Mouse (Mus musculus): ENCODE results near the gene Cxcr4.

Gene Cxcr4

DNA sequence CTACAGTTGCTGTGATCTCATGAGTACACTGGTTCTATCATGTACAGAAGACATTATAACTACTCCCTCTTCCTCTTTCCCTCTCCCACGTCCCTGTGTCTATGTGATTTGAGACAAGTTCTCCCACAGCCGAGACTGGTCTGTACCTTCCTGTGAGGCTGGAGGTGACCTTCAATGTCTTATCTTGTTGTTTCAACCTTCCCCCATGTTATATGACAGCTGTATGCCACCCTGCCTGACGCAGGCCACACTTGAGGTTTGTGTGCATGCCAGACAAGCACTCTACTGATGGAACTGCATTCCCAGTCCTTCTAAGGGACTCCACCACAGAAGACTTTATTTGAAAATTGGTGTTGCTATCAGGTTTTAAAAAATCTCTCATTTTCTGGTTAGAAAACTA is 21.1 kb downstream of the Cxcr4 start:
- in situ Hi-C loops (cut with MseI, MboI) = no loop called here

DNA sequence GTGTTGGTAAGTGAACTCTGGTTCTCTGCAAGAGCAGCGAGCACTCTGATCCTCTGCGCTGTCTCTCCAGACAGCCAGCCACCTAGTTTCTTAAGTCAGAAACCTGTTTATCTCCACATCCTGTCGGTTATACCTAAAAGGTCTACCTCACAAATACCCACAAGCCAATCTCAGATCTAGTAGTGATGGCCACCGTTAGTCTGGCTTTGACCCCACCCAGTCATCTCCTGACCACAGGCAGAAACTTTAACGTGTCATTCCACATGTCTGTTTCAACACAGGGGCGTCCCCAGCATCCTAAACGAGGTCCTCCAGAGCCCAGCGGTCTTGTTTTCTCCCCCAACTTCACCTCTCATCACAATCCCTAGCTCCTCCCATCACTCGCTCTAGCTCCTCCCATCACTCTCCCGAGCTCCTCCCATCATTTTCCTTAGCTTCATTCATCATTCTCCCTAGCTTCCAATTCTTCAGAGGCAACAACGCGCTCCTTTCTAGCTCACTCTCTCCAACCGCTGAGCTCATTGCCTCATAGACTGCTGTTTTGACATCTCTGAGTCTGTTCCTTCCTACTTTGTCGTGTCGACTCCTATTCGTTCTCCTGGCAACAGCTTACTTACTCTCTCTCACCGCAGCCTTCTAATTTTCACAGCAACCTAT is 22.0 kb downstream of the Cxcr4 start:
- in situ Hi-C loops (cut with MseI, MboI) = no loop called here

DNA sequence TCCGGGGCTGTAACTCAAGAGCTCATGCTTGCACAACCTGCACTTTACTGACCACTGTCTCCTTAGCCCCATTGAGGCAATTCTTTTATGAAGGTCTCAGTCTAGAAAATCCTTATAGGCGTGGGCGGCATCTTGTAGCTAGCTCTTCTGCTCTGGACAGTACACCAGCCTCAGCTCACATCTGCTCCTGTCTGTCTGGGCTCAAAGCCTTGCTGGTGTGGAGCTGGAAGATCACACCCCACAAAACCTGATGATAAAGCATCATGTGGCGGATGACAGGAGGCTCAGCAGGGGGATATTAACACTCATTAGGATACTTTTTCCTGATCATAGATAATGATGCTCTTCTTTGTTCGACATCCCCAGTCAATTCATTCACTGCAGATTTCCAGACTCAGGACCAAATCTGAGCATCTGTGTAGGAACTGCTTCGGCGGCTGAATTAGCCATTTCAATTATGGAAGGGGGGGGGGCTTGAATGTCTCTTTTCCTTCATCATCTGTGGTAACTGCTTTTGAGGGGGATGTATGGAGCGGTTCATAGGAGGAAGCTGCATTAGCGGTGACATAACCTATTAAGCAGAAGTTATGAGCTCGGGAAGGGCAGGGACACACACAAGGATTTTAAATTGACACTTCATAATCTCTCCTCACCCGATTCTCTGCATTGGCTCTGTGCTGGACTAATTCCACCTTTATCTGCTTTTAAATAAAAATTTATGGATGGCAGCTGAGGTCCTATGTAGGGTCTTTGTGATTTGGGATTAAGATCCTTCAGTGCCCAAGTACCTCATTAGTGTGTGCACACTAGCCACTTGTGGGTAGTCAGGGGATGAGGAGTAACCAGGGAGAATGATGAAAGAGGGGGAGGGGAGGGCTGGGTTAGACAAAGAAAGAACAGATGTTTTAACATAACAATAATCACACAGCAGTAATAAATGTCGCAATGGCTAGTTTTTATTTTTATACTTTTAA is 24.6 kb downstream of the Cxcr4 start:
- in situ Hi-C loops (cut with MseI, MboI) = no loop called here

DNA sequence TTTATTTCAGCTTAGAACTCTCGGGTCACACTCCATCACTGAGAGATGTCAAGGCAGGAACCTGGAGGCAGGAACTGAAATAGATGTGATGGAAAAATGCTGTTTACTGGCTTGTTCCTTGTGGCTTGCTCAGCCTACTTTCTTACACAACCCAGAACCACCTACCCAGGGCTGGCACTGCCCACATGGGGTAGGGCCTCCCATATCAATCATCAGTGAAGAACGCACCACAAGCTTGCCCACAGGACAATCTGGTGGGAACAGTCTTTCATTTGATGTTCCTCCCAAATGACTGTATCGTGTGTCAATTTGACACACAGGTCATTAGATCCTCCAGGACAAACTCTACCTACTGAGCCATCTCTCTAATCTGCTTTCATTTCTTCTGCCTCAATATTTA is 28.2 kb downstream of the Cxcr4 start:
- in situ Hi-C loops (cut with MseI, MboI) = no loop called here

DNA sequence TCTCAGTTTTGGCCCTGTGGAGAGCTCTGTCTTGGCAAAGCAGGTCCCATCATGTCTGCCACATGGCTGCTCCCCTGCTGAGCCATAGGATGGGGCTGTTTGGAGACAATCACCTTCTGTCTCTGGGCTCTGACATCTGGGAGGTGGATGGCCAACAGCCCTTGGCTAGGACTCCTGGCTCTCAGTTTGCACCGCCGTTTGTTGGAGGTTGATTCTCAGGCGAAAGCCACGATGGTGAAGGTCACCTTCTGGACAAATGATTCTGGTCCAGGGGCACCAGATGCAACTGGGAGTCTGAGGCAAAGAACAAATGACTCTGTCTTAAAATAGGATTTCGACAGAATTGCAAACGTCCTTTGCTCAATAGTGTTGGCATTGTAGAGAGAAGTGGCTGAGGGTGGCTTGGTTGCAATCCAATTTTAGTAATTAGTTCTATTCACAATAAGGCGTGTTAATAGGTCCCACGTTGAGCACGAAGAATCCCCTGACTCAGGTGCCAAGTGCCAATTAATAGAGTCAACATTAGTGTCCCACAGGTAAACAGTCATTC is 30.7 kb downstream of the Cxcr4 start:
- in situ Hi-C loops (cut with MseI, MboI) = no loop called here

DNA sequence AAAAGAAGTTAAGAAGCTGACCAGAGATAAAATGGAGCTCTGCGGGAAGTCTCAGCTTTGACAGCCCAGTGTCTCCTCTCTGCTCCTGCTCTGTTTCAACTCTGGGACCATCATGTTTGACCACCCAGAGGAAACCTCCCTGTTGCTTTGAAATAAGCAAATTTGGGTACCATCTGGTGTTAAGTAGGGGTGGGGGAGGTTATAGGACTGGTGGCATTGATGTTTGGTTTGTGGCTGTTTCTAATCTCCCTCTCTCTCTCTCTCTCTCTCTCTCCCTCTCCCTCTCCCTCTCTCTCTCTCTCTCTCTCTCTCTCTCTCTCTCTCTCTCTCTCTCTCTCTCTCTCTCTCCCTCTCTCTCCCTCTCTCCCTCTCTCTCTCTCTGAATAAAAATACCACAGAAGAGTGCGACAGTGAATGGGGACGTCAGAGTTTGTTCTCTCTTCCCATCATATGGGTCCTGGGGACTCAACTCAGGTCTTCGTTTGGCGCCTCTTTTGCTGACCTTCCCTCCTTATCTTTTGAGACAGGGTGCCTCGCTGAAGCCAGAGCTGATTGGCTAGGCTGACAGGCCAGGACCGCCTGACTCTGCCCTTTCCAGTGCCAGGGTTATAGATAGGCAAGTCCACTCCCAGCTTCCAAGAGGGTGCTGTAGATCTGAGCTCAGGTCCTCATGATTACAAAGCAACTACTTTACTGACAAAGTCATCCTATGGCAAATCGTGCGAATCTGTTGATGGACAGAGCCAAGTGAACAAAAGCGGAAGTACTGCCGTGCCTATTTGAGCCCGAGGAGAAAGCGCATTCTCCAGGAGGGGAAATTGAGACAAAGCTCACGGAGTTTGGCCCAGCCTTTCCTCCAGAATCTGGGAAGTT is 31.4 kb downstream of the Cxcr4 start:
- in situ Hi-C loops (cut with MseI, MboI) = no loop called here

DNA sequence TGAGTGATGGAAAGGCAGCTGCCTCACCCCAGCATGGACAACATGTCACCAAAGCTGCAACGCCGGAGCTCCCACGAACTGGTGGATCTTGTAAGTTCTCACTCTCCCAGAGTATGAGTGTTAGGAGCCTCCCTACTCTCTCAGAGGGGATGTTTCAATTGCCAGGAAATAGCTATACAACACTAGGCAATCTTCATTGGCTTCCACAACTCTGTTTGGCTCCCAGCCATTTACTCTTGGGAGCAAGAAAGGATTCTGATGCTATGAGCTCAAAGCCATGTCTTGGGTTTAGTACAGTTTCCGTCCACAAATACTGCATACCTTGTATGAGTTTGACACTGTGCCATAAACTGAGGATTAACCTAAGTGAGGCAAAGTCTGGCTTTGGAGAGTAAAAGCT is 34.1 kb downstream of the Cxcr4 start:
- in situ Hi-C loops (cut with MseI, MboI) = no loop called here

DNA sequence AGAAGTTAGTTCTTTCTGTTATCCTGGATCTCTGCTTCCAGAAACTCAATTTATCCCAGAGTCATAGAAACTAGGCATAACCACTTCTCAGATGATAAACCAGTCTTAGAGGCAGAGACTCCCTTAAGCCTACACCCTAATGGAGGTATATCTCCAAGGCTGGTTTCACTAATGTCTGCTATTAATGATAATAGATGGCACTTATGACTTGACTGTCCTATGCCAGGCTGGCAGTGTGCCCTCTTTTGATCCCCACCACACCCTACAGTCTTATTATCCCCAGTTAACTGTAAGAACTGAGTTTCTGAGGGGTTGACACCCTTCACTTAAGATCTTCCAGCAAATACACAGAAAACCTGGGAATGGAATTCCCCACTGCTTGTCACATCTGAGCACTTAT is 39.5 kb downstream of the Cxcr4 start:
- in situ Hi-C loops (cut with MseI, MboI) = no loop called here

DNA sequence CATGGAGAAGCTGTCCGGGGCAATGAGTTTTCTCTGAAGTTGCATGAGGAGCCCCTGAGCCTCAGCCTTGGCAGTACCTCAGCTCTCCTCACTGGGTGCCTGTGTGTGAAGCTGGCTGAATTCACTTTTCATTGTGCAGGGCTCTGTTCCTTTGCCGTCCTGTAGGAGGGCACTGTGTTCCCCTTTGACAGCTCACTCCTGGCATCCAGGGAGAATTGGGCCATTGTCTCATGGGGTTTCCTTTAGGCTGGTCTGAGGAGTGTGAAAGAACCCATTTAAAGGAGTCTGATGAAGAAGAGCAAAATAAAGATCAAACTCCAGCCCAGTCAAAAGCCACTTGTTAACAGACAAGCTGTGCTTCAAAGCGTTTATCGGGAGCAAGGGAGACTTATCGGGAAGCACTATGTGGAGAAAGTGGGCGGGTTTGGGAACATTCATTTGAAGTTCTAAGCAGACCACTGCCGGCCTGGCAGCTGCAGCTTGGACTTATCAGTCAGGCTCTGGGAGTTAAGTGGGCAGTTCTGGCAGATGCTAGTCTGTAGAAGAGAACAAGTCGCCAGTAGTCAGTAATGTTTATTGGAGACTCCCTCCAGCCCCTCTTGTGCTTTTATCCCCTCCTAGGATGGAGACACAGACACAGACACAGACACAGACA is 40.2 kb downstream of the Cxcr4 start:
- in situ Hi-C loops (cut with MseI, MboI) = no loop called here

DNA sequence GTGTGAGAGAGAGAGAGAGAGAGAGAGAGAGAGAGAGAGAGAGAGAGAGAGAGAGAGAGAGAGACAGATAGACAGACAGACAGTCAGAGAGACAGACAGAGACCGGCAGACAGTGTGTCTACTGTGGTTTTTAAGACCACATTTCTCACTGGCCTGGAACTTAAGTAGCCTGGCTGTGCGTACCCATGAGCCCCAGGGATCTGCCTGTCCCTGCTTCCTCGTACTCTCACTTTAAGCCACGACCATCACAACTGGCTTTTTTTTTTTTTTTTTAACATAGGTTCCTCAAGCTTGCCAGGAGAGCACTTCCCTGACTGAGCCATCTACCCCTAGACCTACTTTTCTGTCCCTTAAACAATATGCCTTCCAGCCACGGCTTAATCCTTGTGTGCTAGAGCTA is 42.7 kb downstream of the Cxcr4 start:
- in situ Hi-C loops (cut with MseI, MboI) = no loop called here

DNA sequence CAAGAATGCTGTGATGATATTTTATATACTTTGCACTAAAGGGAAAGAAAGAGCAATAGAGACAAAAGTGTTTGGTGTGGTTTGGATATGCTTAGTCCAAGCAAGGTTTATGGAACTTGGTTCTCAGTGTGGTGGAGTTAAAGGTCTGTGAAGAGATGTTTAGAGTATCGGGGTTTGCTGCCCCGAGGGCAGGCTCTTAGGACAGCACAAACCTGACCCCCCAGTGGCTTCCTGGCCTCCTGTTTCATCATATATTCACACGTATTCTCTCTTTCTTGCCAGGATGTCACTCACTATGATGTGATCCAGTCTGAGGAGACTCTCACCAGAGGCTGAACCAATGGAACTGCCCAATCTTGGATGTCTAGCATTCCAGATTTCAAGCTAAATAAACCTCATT is 43.1 kb downstream of the Cxcr4 start:
- in situ Hi-C loops (cut with MseI, MboI) = no loop called here

DNA sequence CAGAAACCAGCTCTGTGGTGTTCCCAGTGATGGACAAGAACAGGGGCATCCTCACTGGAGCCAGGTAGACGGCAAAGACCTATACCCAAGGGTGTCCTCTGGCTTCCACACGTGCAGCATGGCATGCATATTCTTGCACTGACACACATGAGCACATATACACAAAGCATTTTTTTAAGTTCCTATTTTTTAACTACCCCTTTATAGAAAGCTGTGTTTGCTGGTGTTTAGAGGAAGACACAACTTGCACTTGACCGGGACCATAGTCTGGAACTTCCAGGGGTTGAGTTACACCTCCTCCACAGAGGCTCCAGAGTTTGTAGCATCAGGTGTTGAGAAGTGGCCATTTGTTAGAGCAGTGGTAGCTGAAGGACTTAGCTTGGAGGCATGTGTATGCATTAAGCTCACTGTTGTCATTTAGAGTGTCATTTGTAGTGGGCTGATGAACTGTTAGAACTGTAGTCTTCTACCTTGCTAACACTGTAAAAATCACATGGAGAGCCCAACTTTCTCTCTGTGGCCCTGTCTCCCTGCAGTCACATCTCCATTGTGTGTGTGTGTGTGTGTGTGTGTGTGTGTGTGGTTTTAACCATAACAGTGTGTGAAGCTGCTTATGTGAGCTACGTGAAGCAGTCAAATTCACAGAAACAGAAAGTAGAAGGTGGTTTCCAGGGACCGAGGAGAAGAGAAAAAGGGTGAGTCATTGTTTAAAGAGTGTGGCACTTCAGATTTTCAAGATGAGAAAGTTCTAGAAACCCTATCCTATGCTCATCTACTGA is 43.7 kb downstream of the Cxcr4 start:
- in situ Hi-C loops (cut with MseI, MboI) = no loop called here

DNA sequence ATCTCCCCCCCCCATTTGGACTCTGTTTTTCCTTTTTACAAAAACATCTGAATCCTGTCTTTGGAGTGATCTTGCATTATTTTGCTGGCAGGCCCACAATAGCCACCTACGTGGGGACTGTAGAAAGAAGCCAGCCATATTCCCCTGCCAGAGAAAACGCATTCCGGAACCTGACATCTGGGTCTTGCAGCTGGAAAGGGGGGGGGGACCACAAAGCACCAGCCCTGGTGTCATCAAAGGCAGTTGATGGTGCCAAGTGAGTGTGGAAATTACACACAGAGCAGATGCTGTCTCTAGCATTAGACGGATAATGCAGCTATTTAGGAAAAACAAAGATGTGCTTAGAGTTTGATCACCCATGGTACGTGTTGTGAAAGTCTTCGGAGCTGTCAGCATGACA is 46.4 kb downstream of the Cxcr4 start:
- in situ Hi-C loops (cut with MseI, MboI) = no loop called here

DNA sequence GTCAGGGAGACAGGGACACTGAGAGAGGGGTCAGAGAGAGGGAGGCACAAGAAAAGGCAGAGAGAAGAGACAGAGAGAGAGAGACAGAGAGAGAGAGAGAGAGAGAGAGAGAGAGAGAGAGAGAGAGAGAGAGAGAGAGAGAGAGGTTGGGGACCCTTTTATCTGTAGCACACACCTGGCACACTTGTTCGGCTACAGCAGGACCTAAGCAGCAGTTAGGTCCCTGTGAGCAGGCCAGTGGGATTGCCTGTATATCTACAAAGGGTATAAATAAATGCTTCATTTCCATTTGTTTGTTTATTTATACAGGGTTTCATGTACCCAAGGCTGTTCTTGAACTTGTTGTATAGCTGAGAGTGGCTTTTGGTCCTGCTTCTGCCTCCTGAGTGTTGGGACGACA is 49.0 kb downstream of the Cxcr4 start:
- in situ Hi-C loops (cut with MseI, MboI) = no loop called here

DNA sequence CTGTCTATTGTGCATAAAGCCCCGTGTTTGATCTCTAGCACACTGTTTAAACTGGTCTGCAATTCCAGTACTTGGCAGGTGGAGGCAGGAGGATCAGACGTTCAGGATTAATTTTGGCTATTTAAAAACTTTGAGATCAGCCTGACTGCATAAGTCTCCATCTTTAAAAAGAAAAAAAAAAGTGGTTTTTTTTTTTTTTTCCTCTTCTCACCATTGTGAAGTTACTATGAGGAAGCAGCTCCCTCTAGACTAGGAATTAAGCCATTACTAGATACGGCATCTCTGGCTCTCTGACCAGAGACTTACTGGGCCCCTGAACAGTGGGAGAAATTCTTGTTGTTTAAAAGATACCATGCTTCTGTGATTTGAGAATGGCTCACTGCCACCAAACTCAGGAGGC is 49.5 kb downstream of the Cxcr4 start:
- in situ Hi-C loops (cut with MseI, MboI) = no loop called here

DNA sequence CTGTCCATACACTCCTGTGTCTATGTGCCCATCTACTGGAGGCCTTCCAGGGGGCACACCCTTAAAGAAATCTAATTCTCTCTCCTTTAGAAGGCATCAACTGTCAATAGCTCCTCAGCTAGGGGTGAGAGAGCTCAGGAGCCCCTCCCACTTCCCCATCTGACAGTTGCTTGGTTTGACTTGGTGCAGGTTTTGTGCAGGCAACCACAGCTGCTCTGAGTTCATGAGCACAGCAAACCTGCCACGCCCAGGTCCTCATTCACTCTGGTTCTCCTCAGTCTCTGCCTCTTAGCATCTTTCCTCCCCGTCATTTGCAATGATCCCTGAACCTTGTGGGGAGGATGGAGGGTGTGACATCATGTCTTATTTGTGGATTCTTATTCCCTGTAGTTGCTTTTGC is 51.9 kb downstream of the Cxcr4 start:
- in situ Hi-C loops (cut with MseI, MboI) = no loop called here

DNA sequence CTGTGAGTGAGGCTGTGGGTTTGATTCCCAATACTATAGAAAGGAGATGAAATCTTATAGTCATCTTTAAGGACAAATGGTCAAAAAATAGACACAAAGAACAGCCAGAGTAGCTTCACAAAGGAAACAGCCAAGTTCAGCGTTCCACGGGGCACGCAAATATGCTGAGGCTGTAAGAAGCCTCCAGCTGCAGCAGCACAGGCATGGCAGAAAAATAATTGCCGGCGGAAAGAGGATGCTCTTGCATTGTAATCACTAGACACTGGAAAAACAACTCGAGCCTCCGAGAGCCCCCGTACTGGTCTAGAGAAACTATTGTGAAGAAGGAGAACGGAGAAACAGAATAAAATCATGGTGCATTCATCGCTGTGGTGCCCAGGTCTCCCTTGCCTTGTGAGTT is 52.5 kb downstream of the Cxcr4 start:
- in situ Hi-C loops (cut with MseI, MboI) = no loop called here
